10 mouse cellular contexts compared by ENCODE assay signal in genomic region chr6:125232516-125232915, GRCm38 (mm10). TPM values are rescaled to one million over a fixed set of nuclear protein-coding genes. Genes with fewer than 3 reads are reported as not detected.
DNase-seq lines count a peak whose midpoint lies in the region; ATAC-seq lines count a peak whose summit lies in the region.
"Had no signal": no experiment of that assay in that cellular context is flagged by ENCODE, and none has a peak within 500 bp of the region (broad histone marks: within the 10 kb centered on the region; RNA-seq: fewer than 3 reads in every experiment).

No protein-coding gene starts in this region.

- no peaks in the 10 kb centered on the region for H3K27me3 ChIP-seq in heart, embryonic 16.5 days (ENCODE audit: control insufficient read depth, insufficient read depth, low read length)
- H3K27me3 ChIP-seq in neural tube, embryonic 13.5 days: no peaks in the 10 kb centered on the region
- no peaks in the 10 kb centered on the region for H3K27me3 ChIP-seq in intestine, embryonic 15.5 days (replicated peaks)
- no peaks in the 10 kb centered on the region for H3K27me3 ChIP-seq in midbrain, embryonic 11.5 days (ENCODE audit: control insufficient read depth, insufficient read depth, low read length)
- H3K27me3 ChIP-seq: midbrain, embryonic 13.5 days had no signal

- WGBS in heart, embryonic 16.5 days: 65% methylated on average over 6 of the region's 6 CpGs
- WGBS in neural tube, embryonic 13.5 days: 83% methylated on average over 6 of the region's 6 CpGs
- 73% methylated on average over 6 of the region's 6 CpGs for WGBS in intestine, embryonic 15.5 days
- WGBS in midbrain, embryonic 11.5 days: 91% methylated on average over 6 of the region's 6 CpGs

- peaks cover 27% of the 10 kb centered on the region for H3K4me1 ChIP-seq in heart, embryonic 16.5 days (ENCODE audit: control insufficient read depth, insufficient read depth, low read length)
- H3K4me1 ChIP-seq in neural tube, embryonic 13.5 days (replicated peaks): peaks cover 18% of the 10 kb centered on the region
- peaks cover 16% of the 10 kb centered on the region for H3K4me1 ChIP-seq in intestine, embryonic 15.5 days (replicated peaks)
- peaks cover 9% of the 10 kb centered on the region for H3K4me1 ChIP-seq in midbrain, embryonic 11.5 days (ENCODE audit: control insufficient read depth, insufficient read depth, low read length)

- ATAC-seq in heart, embryonic 16.5 days (replicated peaks; ENCODE audit: extremely low read depth, insufficient read depth, low FRiP score): no peak
- no peak for ATAC-seq in neural tube, embryonic 13.5 days (ENCODE audit: low read depth)
- ATAC-seq in intestine, embryonic 15.5 days: no peak
- peak; percentile 16; the same call in 1 of the 2 replicates for ATAC-seq in megakaryocyte progenitor cell, adult 5-6 weeks (replicated peaks; ENCODE audit: poor library complexity)
- ATAC-seq in midbrain, embryonic 11.5 days (ENCODE audit: low FRiP score): no peak

- no peaks in the 10 kb centered on the region for H3K36me3 ChIP-seq in heart, embryonic 16.5 days (ENCODE audit: control insufficient read depth, insufficient read depth)
- no peaks in the 10 kb centered on the region for H3K36me3 ChIP-seq in neural tube, embryonic 13.5 days
- no peaks in the 10 kb centered on the region for H3K36me3 ChIP-seq in intestine, embryonic 15.5 days
- H3K36me3 ChIP-seq in midbrain, embryonic 11.5 days (ENCODE audit: control insufficient read depth, insufficient read depth, low read length): no peaks in the 10 kb centered on the region
- H3K36me3 ChIP-seq: midbrain, embryonic 13.5 days had no signal

- H3K4me3 ChIP-seq in heart, embryonic 16.5 days (ENCODE audit: low read length): peak overlapping the region; percentile 82; the same call in 1 of the 2 replicates
- no peak overlapping the region for H3K4me3 ChIP-seq in neural tube, embryonic 13.5 days
- H3K4me3 ChIP-seq in intestine, embryonic 15.5 days (replicated peaks): no peak overlapping the region
- no peak overlapping the region for H3K4me3 ChIP-seq in midbrain, embryonic 11.5 days (ENCODE audit: low read depth, low read length)

- H3K9ac ChIP-seq in heart, embryonic 16.5 days (ENCODE audit: low read length): peak overlapping the region; percentile 95; the same call in 1 of the 2 replicates
- H3K9ac ChIP-seq in neural tube, embryonic 13.5 days: no peak overlapping the region
- no peak overlapping the region for H3K9ac ChIP-seq in intestine, embryonic 15.5 days
- H3K9ac ChIP-seq in midbrain, embryonic 11.5 days (ENCODE audit: low read length): no peak overlapping the region

- H3K27ac ChIP-seq in heart, embryonic 16.5 days (ENCODE audit: low read length): peak overlapping the region; percentile 94
- H3K27ac ChIP-seq in neural tube, embryonic 13.5 days (replicated peaks): no peak overlapping the region
- no peak overlapping the region for H3K27ac ChIP-seq in intestine, embryonic 15.5 days
- H3K27ac ChIP-seq in midbrain, embryonic 11.5 days (ENCODE audit: low read depth, low read length): no peak overlapping the region
- H3K27ac ChIP-seq: midbrain, embryonic 13.5 days had no signal

- no peaks in the 10 kb centered on the region for H3K9me3 ChIP-seq in heart, embryonic 16.5 days (replicated peaks; ENCODE audit: control insufficient read depth, low read length)
- no peaks in the 10 kb centered on the region for H3K9me3 ChIP-seq in neural tube, embryonic 13.5 days
- no peaks in the 10 kb centered on the region for H3K9me3 ChIP-seq in intestine, embryonic 15.5 days
- no peaks in the 10 kb centered on the region for H3K9me3 ChIP-seq in midbrain, embryonic 11.5 days (ENCODE audit: control insufficient read depth, low read length)
- H3K9me3 ChIP-seq: midbrain, embryonic 13.5 days had no signal

- no peak for DNase-seq in heart, adult 9 months (ENCODE audit: low spot score in 2 of 2)
- DNase-seq in neural tube, embryonic 10.5 days (ENCODE audit: extremely low spot score, low spot score): no peak
- no peak for DNase-seq in midbrain, embryonic 11.5 days (ENCODE audit: low spot score, missing footprints)

- peak overlapping the region; percentile 97 for H3K4me2 ChIP-seq in heart, embryonic 16.5 days (ENCODE audit: low read depth, low read length)
- H3K4me2 ChIP-seq in neural tube, embryonic 13.5 days: 0 out of 2 replicates have a peak overlapping the region, but pooled peaks have one; percentile 84
- H3K4me2 ChIP-seq in intestine, embryonic 15.5 days (replicated peaks): peak overlapping the region; percentile 97; the same call in 1 of the 2 replicates
- no peak overlapping the region for H3K4me2 ChIP-seq in midbrain, embryonic 11.5 days

RNA-seq across cellular contexts. Expression of gene Tapbpl, which starts 0.9 kb away (rescaled TPM):
- 7.4 and 9.1 TPM in 2 replicates for polyA plus RNA-seq in heart, embryonic 16.5 days (2015; fragmentation: Nextera tagmentation; extraction: Ambion mirVana)
- 4.8 and 5.5 TPM in 2 replicates for polyA plus RNA-seq in neural tube, embryonic 13.5 days (2015; fragmentation: Nextera tagmentation; extraction: Ambion mirVana)
- 8.7 and 10.7 TPM in 2 replicates for polyA plus RNA-seq in intestine, embryonic 15.5 days (2015; fragmentation: Nextera tagmentation; extraction: Ambion mirVana)
- 5.2 and 7.4 TPM in 2 replicates for total RNA-seq in megakaryocyte progenitor cell, adult 5-6 weeks (2015)
- total RNA-seq in megakaryocyte progenitor cell, adult 5-6 weeks (2017): 16.2 and 18.6 TPM in 2 replicates
- 1.2 and 1.6 TPM in 2 replicates for polyA plus RNA-seq in midbrain, embryonic 11.5 days (2014; fragmentation: Nextera tagmentation; extraction: Ambion mirVana)

RNA-seq across cellular contexts. Expression of gene Cd27, which starts 4.3 kb away (rescaled TPM):
- polyA plus RNA-seq in heart, embryonic 16.5 days (2015; fragmentation: Nextera tagmentation; extraction: Ambion mirVana): 7.9 and 18.5 TPM in 2 replicates
- polyA plus RNA-seq in neural tube, embryonic 13.5 days (2015; fragmentation: Nextera tagmentation; extraction: Ambion mirVana): 1.3 and 1.6 TPM in 2 replicates
- polyA plus RNA-seq in intestine, embryonic 15.5 days (2015; fragmentation: Nextera tagmentation; extraction: Ambion mirVana): 1.4 and 1.6 TPM in 2 replicates
- total RNA-seq in megakaryocyte progenitor cell, adult 5-6 weeks (2015): 44.7 and 60.2 TPM in 2 replicates
- total RNA-seq in megakaryocyte progenitor cell, adult 5-6 weeks (2017): 28.9 and 41.9 TPM in 2 replicates
- 0.62 and 0.93 TPM in 2 replicates for polyA plus RNA-seq in midbrain, embryonic 11.5 days (2014; fragmentation: Nextera tagmentation; extraction: Ambion mirVana)
- total RNA-seq: layer of hippocampus, adult 18-20 months; left cerebral cortex, postnatal 36 days had no signal

RNA-seq across cellular contexts. Expression of gene Vamp1, which starts 17.2 kb away (rescaled TPM):
- 7.0 and 8.4 TPM in 2 replicates for polyA plus RNA-seq in heart, embryonic 16.5 days (2015; fragmentation: Nextera tagmentation; extraction: Ambion mirVana)
- polyA plus RNA-seq in neural tube, embryonic 13.5 days (2015; fragmentation: Nextera tagmentation; extraction: Ambion mirVana): 16.2 and 17.1 TPM in 2 replicates
- 4.6 and 5.3 TPM in 2 replicates for polyA plus RNA-seq in intestine, embryonic 15.5 days (2015; fragmentation: Nextera tagmentation; extraction: Ambion mirVana)
- 10.1 and 15.5 TPM in 2 replicates for total RNA-seq in megakaryocyte progenitor cell, adult 5-6 weeks (2015)
- 6.2 and 9.1 TPM in 2 replicates for total RNA-seq in megakaryocyte progenitor cell, adult 5-6 weeks (2017)
- 1.3 and 1.4 TPM in 2 replicates for polyA plus RNA-seq in midbrain, embryonic 11.5 days (2014; fragmentation: Nextera tagmentation; extraction: Ambion mirVana)

RNA-seq across cellular contexts. Expression of gene Mrpl51, which starts 40.9 kb away (rescaled TPM):
- polyA plus RNA-seq in heart, embryonic 16.5 days (2015; fragmentation: Nextera tagmentation; extraction: Ambion mirVana): 270 and 281 TPM in 2 replicates
- polyA plus RNA-seq in neural tube, embryonic 13.5 days (2015; fragmentation: Nextera tagmentation; extraction: Ambion mirVana): 143 and 158 TPM in 2 replicates
- 267 and 273 TPM in 2 replicates for polyA plus RNA-seq in intestine, embryonic 15.5 days (2015; fragmentation: Nextera tagmentation; extraction: Ambion mirVana)
- 144 and 171 TPM in 2 replicates for total RNA-seq in megakaryocyte progenitor cell, adult 5-6 weeks (2015)
- 128 and 156 TPM in 2 replicates for total RNA-seq in megakaryocyte progenitor cell, adult 5-6 weeks (2017)
- polyA plus RNA-seq in midbrain, embryonic 11.5 days (2014; fragmentation: Nextera tagmentation; extraction: Ambion mirVana): 200 and 208 TPM in 2 replicates

RNA-seq across cellular contexts. Expression of gene Ncapd2, which starts 41.0 kb away (rescaled TPM):
- polyA plus RNA-seq in heart, embryonic 16.5 days (2015; fragmentation: Nextera tagmentation; extraction: Ambion mirVana): 97.4 and 99.3 TPM in 2 replicates
- 48.8 and 69.2 TPM in 2 replicates for polyA plus RNA-seq in neural tube, embryonic 13.5 days (2015; fragmentation: Nextera tagmentation; extraction: Ambion mirVana)
- 83.3 and 96.9 TPM in 2 replicates for polyA plus RNA-seq in intestine, embryonic 15.5 days (2015; fragmentation: Nextera tagmentation; extraction: Ambion mirVana)
- total RNA-seq in megakaryocyte progenitor cell, adult 5-6 weeks (2015): 205 and 228 TPM in 2 replicates
- total RNA-seq in megakaryocyte progenitor cell, adult 5-6 weeks (2017): 207 and 256 TPM in 2 replicates
- polyA plus RNA-seq in midbrain, embryonic 11.5 days (2014; fragmentation: Nextera tagmentation; extraction: Ambion mirVana): 127 and 140 TPM in 2 replicates
